Mouse (Mus musculus) ES-E14 (cell line): Measurements from ENCODE around the gene Ube2g2.

Experiments
- CHD2 ChIP-seq: IDR thresholded peaks from 2 replicates; pipeline ENCODE4 v1.6.1; 2014; ENCODE audit warnings: mild to moderate bottlenecking, low read depth, low read length, inconsistent platforms
- HCFC1 ChIP-seq: IDR thresholded peaks from 2 replicates; pipeline ENCODE4 v1.6.1; 2012; ENCODE audit warnings: low read length, inconsistent platforms, borderline replicate concordance; ENCODE audit not compliant: insufficient read depth
- MAFK ChIP-seq: IDR thresholded peaks from 2 replicates; pipeline ENCODE4 v1.6.1; 2014; ENCODE audit warnings: mild to moderate bottlenecking, low read depth, low read length, inconsistent platforms; ENCODE audit not compliant: insufficient read depth
- ZC3H11A ChIP-seq: IDR thresholded peaks from 2 replicates; pipeline ENCODE4 v1.6.1; 2012; ENCODE audit warnings: low read depth, mild to moderate bottlenecking, inconsistent platforms, low read length, borderline replicate concordance
- ZNF384 ChIP-seq: IDR thresholded peaks from 2 replicates; pipeline ENCODE4 v1.6.1; 2012; ENCODE audit warnings: low read depth, low read length, inconsistent platforms

DNA sequence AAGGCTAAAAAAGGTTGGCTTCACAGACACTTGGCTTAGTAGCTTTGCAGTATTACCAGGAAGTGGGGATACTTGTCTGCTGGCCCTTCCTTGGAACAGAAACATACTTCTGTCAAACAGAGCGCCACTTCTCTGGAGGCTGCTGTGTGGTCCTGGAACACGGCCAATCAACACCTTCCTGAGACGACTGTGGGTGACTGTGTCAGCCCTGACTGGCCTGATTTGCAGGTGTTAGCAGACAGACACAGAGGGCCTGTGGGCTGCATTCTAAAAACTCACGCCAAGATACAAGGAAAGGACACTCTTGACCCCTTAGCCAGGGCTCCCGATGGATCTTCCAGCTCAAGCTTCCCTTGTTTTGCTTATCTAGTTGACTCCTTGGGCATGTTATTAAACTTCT, 17.1 kb upstream of the Ube2g2 start:
- no peak for TF ChIP-seq MAFK
- no peak for TF ChIP-seq CHD2
- no peak for TF ChIP-seq ZC3H11A
- no peak for TF ChIP-seq HCFC1
- no peak for TF ChIP-seq ZNF384
